ENCODE assay signal across 17 mouse cellular contexts in the genomic region with DNA sequence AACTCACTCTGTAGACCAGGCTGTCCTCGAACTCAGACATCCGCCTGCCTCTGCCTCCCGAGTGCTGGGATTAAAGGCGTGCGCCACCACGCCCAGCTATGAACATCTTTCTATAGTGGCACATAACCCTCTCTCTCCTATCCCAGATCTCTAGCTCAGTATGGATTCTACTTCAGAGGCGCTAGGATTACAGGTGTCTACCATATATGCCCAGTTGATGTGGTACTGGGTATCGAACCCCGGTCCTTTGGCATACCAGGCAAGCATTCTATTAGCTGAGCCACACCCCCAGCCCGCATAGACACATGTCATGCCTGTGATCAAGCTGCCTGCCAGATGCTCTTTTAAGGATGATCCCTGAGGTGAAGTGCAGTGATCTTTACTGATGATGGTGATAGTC.
A peak's percentile ranks its signal among the peaks of the same experiment; 100 is the strongest.
DNase-seq lines count a peak whose midpoint lies in the region; TF ChIP-seq lines count a peak whose summit lies in the region.
"Had no signal": no experiment of that assay in that cellular context is flagged by ENCODE, and none has a peak within 500 bp of the region (broad histone marks: within the 10 kb centered on the region; RNA-seq: fewer than 3 reads in every experiment).

No protein-coding gene starts in this region.

- intact Hi-C loops in gastrocnemius, postnatal 14 days (cut with DNase I; ENCODE audit: low total_unique reads): no loop called here

- no peak for TF ChIP-seq CTCF in layer of hippocampus, adult 2 months (conservative IDR thresholded peaks at IDR 0.05)

- H3K4me3 ChIP-seq in layer of hippocampus, adult 2 months: no peak overlapping the region
- H3K4me3 ChIP-seq: embryonic facial prominence, embryonic 10.5 days; embryonic facial prominence, embryonic 12.5 days; forebrain, embryonic 13.5 days; forebrain, embryonic 15.5 days had no signal

- H3K27ac ChIP-seq in layer of hippocampus, adult 2 months: 0 out of 2 replicates have a peak overlapping the region, but pooled peaks have one; percentile 3
- H3K27ac ChIP-seq: embryonic facial prominence, embryonic 10.5 days; embryonic facial prominence, embryonic 12.5 days; forebrain, embryonic 13.5 days; forebrain, embryonic 15.5 days had no signal

- peak; percentile 23 for DNase-seq in cerebellum, adult 11-12 months
- no peak for DNase-seq in cerebellum, postnatal 4 days (ENCODE audit: low spot score in 2 of 2)
- DNase-seq in gastrocnemius, postnatal 14 days: peak; percentile 3
- DNase-seq in gastrocnemius, adult 18-20 months (ENCODE audit: low spot score): no peak
- peak in 1 of 2 experiments; percentile 5 for DNase-seq in layer of hippocampus, adult 2 months (ENCODE audit: low spot score in 2 of 2)
- no peak for DNase-seq in layer of hippocampus, postnatal 25 days (ENCODE audit: extremely low spot score in 1 of 2, low spot score in 1 of 2)
- DNase-seq: adrenal gland, adult 8-10 months; adrenal gland, postnatal 36 days; B cell, adult 2 months; cerebellum, adult 8-10 months; cerebellum, postnatal 14 days; cerebellum, postnatal 36 days; forebrain, postnatal 0 days had no signal

Comparison
In these comparisons a context has a peak if more than half of its experiments do, and no peak if none do; other contexts are left out.
1. DNase-seq: peak in cerebellum, adult 11-12 months (single experiment) and gastrocnemius, postnatal 14 days (single experiment); none in cerebellum, postnatal 4 days (0 of 2), gastrocnemius, adult 18-20 months (single experiment) and layer of hippocampus, postnatal 25 days (0 of 2).